Mouse (Mus musculus): ENCODE data around the gene Gpc5.

DNA sequence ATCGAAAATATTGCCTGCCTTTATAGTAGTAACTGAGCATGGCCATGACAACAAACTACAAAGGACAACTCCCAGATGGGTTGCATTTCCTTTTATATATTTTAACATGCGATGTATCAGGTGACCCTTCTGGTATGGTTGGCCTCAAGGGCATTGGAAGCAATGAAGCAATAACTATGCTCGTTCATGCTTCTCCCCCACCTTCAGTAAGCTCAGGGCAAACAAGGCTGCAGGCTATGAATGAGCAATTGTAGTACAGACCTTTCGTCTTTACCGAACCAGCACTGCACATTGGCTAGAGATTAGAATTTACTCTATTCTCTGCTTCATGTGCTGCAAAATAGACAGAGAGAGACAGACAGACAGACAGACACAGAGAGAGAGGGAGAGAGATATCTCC is 322.5 kb downstream of the Gpc5 start:
- TF ChIP-seq CTCF (IDR thresholded peaks at IDR 0.05; ENCODE audit: insufficient read depth, low read length): no peak
- TF ChIP-seq POLR2A (IDR thresholded peaks at IDR 0.05; ENCODE audit: borderline replicate concordance, extremely low read depth, low read depth, low read length): no peak
